Mouse (Mus musculus): ENCODE results near the gene Smg5. TPM values are rescaled to one million over a fixed set of nuclear protein-coding genes. Genes with fewer than 3 reads are reported as not detected.
"Not testable (repeated sequence)": the region's sequence is repeated elsewhere in the genome, so short reads cannot be mapped to it uniquely, and the experiment has no call there.

The Smg5 gene
- total RNA-seq, 1 experiment from 2014 or later, result 65.1 TPM

DNA sequence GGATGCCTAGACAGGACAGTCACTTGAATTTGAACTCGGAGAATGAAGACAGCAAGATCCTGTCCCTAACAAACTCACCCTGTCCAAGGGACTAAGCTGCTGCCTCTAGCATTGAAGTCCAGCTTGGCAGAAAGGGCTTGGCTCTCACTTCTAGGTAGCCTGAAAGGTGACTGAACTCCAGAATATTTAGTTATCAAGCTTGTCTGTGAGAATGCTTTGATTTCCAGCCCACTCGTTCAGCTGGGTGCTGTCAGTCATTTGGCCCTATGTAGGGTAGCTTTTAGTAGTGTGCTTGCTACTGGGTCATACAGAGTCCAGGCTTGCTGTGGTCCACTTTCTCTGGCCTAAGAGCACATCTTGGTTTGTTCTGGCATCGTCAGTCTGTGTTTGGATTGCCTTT is 2.9 kb downstream of the Smg5 start:
- no peak for ATAC-seq (ENCODE audit: extremely low read depth, insufficient number of reproducible peaks, low FRiP score, poor library complexity, severe bottlenecking)

DNA sequence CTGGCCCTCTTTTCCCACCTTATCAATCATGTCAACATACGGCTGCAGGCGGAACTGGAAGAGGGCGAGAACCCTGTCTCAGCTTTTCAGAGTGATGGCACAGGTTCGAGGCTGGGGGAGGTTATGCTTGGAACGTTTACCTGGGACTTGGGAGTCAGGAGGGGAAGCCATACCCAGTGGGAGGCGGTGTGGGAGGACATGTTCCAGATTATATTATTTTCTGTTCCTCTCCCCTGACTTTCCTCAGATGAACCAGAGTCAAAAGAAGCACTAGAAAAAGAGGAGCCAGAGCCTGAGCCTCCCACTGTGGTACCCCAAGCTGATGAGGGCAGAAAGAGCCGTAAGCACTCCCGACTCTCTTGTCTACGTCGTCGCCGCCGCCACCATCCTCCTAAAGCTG is 14.7 kb downstream of the Smg5 start:
- ATAC-seq (ENCODE audit: extremely low read depth, insufficient number of reproducible peaks, low FRiP score, poor library complexity, severe bottlenecking), result no peak

DNA sequence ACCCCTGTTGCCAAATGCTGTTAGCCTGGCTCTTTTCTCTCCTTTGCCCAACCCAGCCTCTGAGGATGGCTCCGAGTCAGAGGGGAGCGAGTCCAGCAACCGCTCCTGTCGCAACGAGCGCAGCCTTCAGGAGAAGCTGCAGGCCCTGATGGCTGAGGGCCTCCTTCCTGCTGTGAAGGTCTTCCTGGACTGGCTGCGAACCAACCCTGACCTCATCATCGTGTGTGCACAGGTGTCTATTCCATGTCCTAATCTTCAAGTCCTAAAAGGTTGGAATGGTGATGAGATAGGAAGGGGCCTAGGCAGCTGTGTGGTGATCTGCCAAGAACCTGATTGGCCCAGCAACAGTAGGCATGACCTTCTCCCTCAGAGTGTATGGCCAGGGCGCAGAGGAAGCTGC is 16.8 kb downstream of the Smg5 start:
- no peak for ATAC-seq (ENCODE audit: extremely low read depth, insufficient number of reproducible peaks, low FRiP score, poor library complexity, severe bottlenecking)

DNA sequence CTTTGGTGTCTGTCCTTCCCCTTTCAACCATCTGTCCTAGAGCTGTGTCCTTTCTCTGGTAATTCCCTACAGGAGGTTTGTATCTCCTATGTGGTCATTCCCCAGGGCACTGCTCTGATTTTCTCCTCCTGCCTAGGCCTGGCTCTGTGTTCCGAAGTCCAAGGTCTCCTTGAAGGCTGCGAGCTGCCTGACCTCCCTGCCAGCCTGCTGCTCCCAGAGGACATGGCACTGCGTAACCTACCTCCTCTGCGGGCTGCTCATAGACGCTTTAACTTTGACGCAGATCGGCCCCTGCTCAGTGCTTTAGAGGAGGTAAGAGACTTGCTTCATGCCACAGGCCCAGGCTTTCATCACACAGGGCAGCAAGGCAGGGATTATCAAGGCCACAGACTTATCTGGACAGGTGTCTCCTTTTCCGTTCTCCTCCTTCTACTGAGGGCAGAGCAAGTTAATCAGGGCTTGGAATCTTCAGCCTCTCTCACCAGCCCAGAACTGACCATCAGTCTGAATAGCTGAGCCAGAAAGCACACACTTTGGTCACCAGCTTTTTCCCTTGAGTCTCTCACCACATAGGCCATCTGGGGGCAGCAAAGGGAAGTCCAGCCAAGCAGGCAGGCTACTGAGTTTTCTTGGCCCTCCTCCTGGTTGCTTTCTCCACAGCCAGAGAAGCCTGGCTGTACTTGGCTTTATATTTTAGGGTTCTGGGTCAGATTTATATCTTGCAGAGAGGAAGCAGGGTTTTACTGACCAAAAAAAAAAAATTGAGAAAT is 18.5 kb downstream of the Smg5 start:
- ATAC-seq (ENCODE audit: extremely low read depth, insufficient number of reproducible peaks, low FRiP score, poor library complexity, severe bottlenecking), result no peak

GRCm38 (mm10) chr3:88359584-88359983 is 23.5 kb downstream of the Smg5 start:
- no peak for ATAC-seq (ENCODE audit: extremely low read depth, insufficient number of reproducible peaks, low FRiP score, poor library complexity, severe bottlenecking)

DNA sequence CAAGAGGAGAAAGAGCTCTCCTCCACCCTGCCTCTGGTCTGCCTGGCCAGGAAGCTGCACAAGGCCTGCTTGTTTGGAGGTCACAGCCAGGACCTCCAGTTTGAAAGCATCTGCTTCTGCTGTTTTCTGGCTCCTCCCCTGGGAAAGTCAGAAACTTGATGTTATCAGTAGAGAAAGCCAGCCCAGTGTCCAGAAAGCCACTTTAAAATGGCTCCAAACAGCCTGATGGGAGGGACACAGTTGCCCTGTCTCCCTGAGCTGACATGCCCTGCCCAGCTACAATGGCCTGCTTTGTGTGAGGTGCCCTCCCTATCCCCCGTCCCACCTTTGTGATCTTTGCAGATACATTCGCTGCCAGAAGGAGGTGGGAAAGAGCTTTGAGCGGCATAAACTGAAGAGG is 23.9 kb downstream of the Smg5 start:
- ATAC-seq (ENCODE audit: extremely low read depth, insufficient number of reproducible peaks, low FRiP score, poor library complexity, severe bottlenecking), result no peak

DNA sequence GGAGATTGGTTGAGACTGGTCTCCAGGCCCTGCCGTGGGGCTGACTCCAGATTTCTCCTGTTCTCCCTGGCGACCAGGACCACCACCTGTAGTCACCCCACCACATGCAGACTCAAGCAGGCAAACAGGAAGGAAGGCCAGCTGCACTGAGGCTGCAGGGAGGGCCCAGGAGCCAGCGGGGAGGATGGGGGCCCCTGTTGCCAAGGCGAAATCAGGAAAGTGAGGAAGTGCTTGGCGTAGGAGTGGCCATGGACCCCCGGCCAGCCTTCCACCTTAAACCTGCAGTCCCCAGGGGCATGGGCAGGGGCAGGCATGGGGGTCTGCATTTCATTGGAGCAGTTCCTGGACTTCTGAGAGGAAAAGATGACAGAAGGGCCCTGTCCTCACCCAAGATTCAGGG is 25.0 kb downstream of the Smg5 start:
- ATAC-seq (ENCODE audit: extremely low read depth, insufficient number of reproducible peaks, low FRiP score, poor library complexity, severe bottlenecking), result no peak

DNA sequence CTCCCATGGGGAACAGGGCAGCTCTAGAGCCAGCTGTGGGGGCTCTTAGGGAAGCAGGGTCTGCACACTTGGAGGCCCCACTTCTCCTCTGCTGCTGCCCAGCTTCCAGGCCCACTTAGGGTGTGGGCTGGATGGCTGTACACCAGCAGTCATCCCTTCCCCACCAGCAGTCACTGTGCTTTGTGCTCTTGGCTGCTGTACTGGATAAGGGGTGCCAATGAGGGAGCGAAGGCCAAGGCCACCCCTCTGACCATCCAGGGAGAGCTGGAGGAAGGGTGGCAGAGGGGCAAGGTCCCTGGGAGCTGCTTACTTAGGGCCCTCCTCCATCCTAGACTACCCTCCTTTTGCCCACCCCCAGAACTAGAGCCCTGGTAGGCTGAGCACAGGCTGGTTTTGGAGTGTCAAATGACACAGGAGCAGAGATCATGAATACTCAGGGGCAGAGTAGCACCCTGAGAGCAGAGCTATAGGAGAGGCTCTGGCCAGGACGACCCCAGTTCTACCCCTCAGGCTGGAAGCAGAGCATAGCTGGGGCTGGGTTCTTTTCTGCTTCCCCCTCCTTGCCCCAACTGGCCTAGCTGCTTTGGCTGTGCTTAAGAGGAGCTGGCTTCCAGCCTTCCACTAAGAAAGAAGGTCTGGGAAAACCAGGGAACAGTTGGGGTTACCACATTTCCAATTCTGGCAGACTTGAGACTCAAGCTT is 25.7 kb downstream of the Smg5 start:
- no peak for ATAC-seq (ENCODE audit: extremely low read depth, insufficient number of reproducible peaks, low FRiP score, poor library complexity, severe bottlenecking)

DNA sequence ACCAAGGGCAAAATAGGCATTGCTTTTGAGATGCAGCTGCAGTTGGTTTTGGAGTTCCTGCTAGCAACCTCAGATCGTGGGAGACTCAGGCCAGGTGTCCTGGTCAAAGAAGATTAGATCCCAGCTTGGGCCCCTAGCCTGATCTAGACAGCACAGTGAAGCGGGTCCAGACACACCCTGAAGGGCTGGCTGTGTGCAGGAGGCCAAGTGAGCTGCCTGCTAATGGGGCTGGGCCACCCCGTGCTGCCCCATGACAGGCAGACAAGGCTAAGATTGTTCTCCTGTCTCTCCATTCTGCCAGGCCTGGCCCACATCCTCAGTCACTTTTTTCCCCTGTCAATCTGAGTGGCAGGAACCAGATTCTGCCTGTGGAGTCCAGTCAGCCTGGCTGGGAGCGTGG is 27.6 kb downstream of the Smg5 start:
- ATAC-seq (ENCODE audit: extremely low read depth, insufficient number of reproducible peaks, low FRiP score, poor library complexity, severe bottlenecking), result no peak

DNA sequence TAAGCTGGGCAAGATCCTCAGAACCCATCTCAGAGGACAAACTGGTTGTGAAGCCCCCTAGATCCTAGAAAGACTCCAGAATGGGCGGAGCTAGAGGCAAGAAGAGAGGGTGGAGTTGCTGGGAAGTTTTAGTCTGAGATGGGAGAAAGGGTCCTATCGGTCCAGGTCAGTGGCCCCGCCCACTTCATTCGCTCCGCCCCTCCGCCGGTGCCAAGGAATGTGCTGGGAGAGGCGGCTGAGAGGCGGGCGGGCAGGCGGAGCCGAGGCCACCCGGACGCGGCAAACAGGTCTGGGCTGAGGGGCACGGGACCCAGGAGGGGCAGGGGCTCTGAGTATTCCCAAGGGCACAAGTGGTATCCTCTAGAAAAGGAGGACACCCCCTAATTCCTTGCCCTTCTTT is 28.3 kb downstream of the Smg5 start, which contains the start of gene Paqr6:
Paqr6 (plus strand) TSS at position 248 of the 400 bp plus-strand sequence.
- no peak for ATAC-seq (ENCODE audit: extremely low read depth, insufficient number of reproducible peaks, low FRiP score, poor library complexity, severe bottlenecking)

GRCm38 (mm10) chr3:88365705-88366361 is 29.8 kb downstream of the Smg5 start:
- no peak for ATAC-seq (ENCODE audit: extremely low read depth, insufficient number of reproducible peaks, low FRiP score, poor library complexity, severe bottlenecking)

GRCm38 (mm10) chr3:88366830-88367428 is 30.9 kb downstream of the Smg5 start:
- ATAC-seq (ENCODE audit: extremely low read depth, insufficient number of reproducible peaks, low FRiP score, poor library complexity, severe bottlenecking), result 0 out of 2 replicates have a peak, but pooled peaks have one; percentile 42

- not testable (repeated sequence) for ATAC-seq (ENCODE audit: extremely low read depth, insufficient number of reproducible peaks, low FRiP score, poor library complexity, severe bottlenecking)
These were observed 31.5 kb downstream of the Smg5 start for GRCm38 (mm10) chr3:88367517-88367916.

DNA sequence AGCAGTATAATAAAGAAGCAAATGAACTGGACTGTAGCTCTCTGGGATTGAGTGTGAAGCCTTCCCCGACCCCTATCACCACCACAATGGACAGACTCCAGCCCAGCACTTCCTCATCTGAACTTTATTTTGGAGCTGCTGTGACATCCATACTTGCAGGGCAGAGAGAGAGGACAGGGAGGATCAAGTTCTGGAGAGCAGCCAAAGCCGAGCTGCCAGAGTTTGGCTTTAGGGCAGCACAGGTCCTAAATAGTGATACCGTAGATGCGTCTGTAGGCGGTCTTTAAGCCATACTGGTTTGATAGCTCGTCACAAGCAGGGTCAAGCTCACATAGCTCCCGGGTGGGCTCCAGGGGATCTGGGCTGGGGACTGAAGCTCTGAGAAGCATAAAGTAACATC is 32.5 kb downstream of the Smg5 start:
- ATAC-seq (ENCODE audit: extremely low read depth, insufficient number of reproducible peaks, low FRiP score, poor library complexity, severe bottlenecking), result not testable (repeated sequence)

- not testable (repeated sequence) for ATAC-seq (ENCODE audit: extremely low read depth, insufficient number of reproducible peaks, low FRiP score, poor library complexity, severe bottlenecking)
These were observed 36.6 kb downstream of the Smg5 start, which contains the start of gene Bglap3 for GRCm38 (mm10) chr3:88372643-88373042. TSS of gene Bglap3 (minus strand) at chr3:88372743.

GRCm38 (mm10) chr3:88375750-88376626 is 39.9 kb downstream of the Smg5 start:
- ATAC-seq (ENCODE audit: extremely low read depth, insufficient number of reproducible peaks, low FRiP score, poor library complexity, severe bottlenecking), result peak; percentile 40

DNA sequence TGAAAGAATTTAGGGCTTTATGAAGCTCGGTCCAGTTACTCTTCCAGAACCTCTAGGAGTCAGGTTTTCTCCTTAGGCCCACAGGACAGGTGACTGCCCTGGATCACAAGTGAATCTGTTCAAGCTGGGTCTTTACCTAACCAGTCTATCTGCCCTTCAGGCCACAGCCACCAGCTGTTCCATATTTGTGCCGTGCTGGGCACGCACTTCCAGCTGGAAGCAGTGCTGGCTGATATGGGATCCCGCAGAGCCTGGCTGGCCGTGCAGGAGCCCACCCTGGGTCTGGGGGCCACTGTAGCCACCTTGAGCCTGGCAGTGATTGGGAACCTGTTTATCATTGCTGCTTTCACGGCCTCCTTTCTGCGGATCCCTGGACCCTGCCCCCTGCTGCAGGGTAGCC is 40.6 kb downstream of the Smg5 start:
- not testable (repeated sequence) for ATAC-seq (ENCODE audit: extremely low read depth, insufficient number of reproducible peaks, low FRiP score, poor library complexity, severe bottlenecking)

GRCm38 (mm10) chr3:88378599-88378998 is 42.5 kb downstream of the Smg5 start, which contains the start of gene Bglap2:
TSS of gene Bglap2 (minus strand) at chr3:88378699.
- ATAC-seq (ENCODE audit: extremely low read depth, insufficient number of reproducible peaks, low FRiP score, poor library complexity, severe bottlenecking), result not testable (repeated sequence)

Data from neutrophil, adult 5-6 weeks (primary cell).